7 mouse cellular contexts compared by ENCODE assay signal in genomic region chr9:62541182-62541581, GRCm38 (mm10). TPM values are rescaled to one million over a fixed set of nuclear protein-coding genes. Genes with fewer than 3 reads are reported as not detected.
DNase-seq lines count a peak whose midpoint lies in the region; ATAC-seq lines count a peak whose summit lies in the region.

No protein-coding gene starts in this region.

- no peaks in the 10 kb centered on the region for H3K9me3 ChIP-seq in neural tube, embryonic 11.5 days (ENCODE audit: control insufficient read depth, low read length)
- no peaks in the 10 kb centered on the region for H3K9me3 ChIP-seq in embryonic facial prominence, embryonic 12.5 days
- no peaks in the 10 kb centered on the region for H3K9me3 ChIP-seq in intestine, embryonic 16.5 days (ENCODE audit: control insufficient read depth, low read length)

- 0 out of 2 replicates have a peak overlapping the region, but pooled peaks have one; percentile 21 for H3K27ac ChIP-seq in neural tube, embryonic 11.5 days (ENCODE audit: low read depth, low read length)
- H3K27ac ChIP-seq in embryonic facial prominence, embryonic 12.5 days, result peak overlapping the region; percentile 54
- H3K27ac ChIP-seq in intestine, embryonic 16.5 days (ENCODE audit: low read length), result no peak overlapping the region

- H3K27me3 ChIP-seq in neural tube, embryonic 11.5 days (ENCODE audit: control insufficient read depth, insufficient read depth, low read length), result no peaks in the 10 kb centered on the region
- H3K27me3 ChIP-seq in embryonic facial prominence, embryonic 12.5 days, result peaks cover 12% of the 10 kb centered on the region; the same call in 1 of the 2 replicates
- peaks cover 4% of the 10 kb centered on the region for H3K27me3 ChIP-seq in intestine, embryonic 16.5 days (replicated peaks; ENCODE audit: control insufficient read depth, insufficient read depth, low read length)

- 52% methylated on average over 8 of the region's 8 CpGs for WGBS in neural tube, embryonic 11.5 days
- 44% methylated on average over 8 of the region's 8 CpGs for WGBS in embryonic facial prominence, embryonic 12.5 days
- 46% methylated on average over 8 of the region's 8 CpGs for WGBS in intestine, embryonic 16.5 days

- DNase-seq in neural tube, embryonic 11.5 days (ENCODE audit: low spot score), result no peak
- DNase-seq in neural tube, embryonic 10.5 days (ENCODE audit: extremely low spot score, low spot score), result no peak
- DNase-seq in thymus, postnatal 14 days, result peak; percentile 51
- no peak for DNase-seq in adrenal gland, adult 8-10 months
- no peak for DNase-seq in urinary bladder, postnatal 25 days (ENCODE audit: low spot score)

- H3K9ac ChIP-seq in neural tube, embryonic 11.5 days (ENCODE audit: low read length), result 0 out of 2 replicates have a peak overlapping the region, but pooled peaks have one; percentile 20
- no peak overlapping the region for H3K9ac ChIP-seq in embryonic facial prominence, embryonic 12.5 days
- H3K9ac ChIP-seq in intestine, embryonic 16.5 days (ENCODE audit: low read depth, low read length), result peak overlapping the region; percentile 6

- H3K4me2 ChIP-seq in neural tube, embryonic 11.5 days (ENCODE audit: low read depth), result no peak overlapping the region
- no peak overlapping the region for H3K4me2 ChIP-seq in embryonic facial prominence, embryonic 12.5 days (replicated peaks)
- no peak overlapping the region for H3K4me2 ChIP-seq in intestine, embryonic 16.5 days (ENCODE audit: low read depth, low read length)

- no peak overlapping the region for H3K4me3 ChIP-seq in neural tube, embryonic 11.5 days (ENCODE audit: low read depth, low read length)
- H3K4me3 ChIP-seq in embryonic facial prominence, embryonic 12.5 days, result no peak overlapping the region
- H3K4me3 ChIP-seq in intestine, embryonic 16.5 days (ENCODE audit: low read length), result no peak overlapping the region

- H3K36me3 ChIP-seq in neural tube, embryonic 11.5 days (ENCODE audit: control insufficient read depth, insufficient read depth, low read length), result no peaks in the 10 kb centered on the region
- no peaks in the 10 kb centered on the region for H3K36me3 ChIP-seq in embryonic facial prominence, embryonic 12.5 days
- H3K36me3 ChIP-seq in intestine, embryonic 16.5 days (ENCODE audit: control insufficient read depth, insufficient read depth, low read length), result no peaks in the 10 kb centered on the region

- H3K4me1 ChIP-seq in neural tube, embryonic 11.5 days (ENCODE audit: control insufficient read depth, insufficient read depth, low read length), result peaks cover 13% of the 10 kb centered on the region
- H3K4me1 ChIP-seq in embryonic facial prominence, embryonic 12.5 days, result peaks cover 17% of the 10 kb centered on the region
- peaks cover 13% of the 10 kb centered on the region for H3K4me1 ChIP-seq in intestine, embryonic 16.5 days (ENCODE audit: control insufficient read depth, insufficient read depth, low read length)

- ATAC-seq in neural tube, embryonic 11.5 days (ENCODE audit: insufficient read depth, low FRiP score, low TSS enrichment), result no peak
- ATAC-seq in embryonic facial prominence, embryonic 12.5 days (ENCODE audit: insufficient number of reproducible peaks, insufficient read depth, low FRiP score, low TSS enrichment), result no peak
- ATAC-seq in intestine, embryonic 16.5 days, result no peak

RNA-seq across cellular contexts. Expression of gene Coro2b, which starts 4.3 kb away (rescaled TPM):
- 23.7 and 24.5 TPM in 2 replicates for polyA plus RNA-seq in neural tube, embryonic 11.5 days (2014; fragmentation: Nextera tagmentation; extraction: Ambion mirVana)
- 12.9 and 13.5 TPM in 2 replicates for polyA plus RNA-seq in embryonic facial prominence, embryonic 12.5 days (2016; fragmentation: Nextera tagmentation; extraction: Ambion mirVana)
- polyA plus RNA-seq in intestine, embryonic 16.5 days (2015; fragmentation: Nextera tagmentation; extraction: Ambion mirVana), result 7.0 and 8.2 TPM in 2 replicates
- 10 to 100 TPM; 12.4 to 20.2 (median 18.2) TPM for total RNA-seq in adrenal gland, adult 8-10 months (2022)
